Mouse (Mus musculus): ENCODE results near the gene Mecr.
"Not testable (repeated sequence)": the region's sequence is repeated elsewhere in the genome, so short reads cannot be mapped to it uniquely, and the experiment has no call there.

The Mecr gene

GRCm38 (mm10) chr4:131843290-131843743, at the start of gene Mecr:
Gene Mecr (plus strand): TSS chr4:131843470.
- peak; percentile 84 to 91 for DNase-seq (ENCODE audit: low spot score in 2 of 2)

- no peak for DNase-seq (ENCODE audit: low spot score in 2 of 2)
These were observed 46.8 kb upstream of the Mecr start for GRCm38 (mm10) chr4:131796312-131797080.

- no peak for DNase-seq (ENCODE audit: low spot score in 2 of 2)
These were observed 45.8 kb upstream of the Mecr start for GRCm38 (mm10) chr4:131797483-131797882.

GRCm38 (mm10) chr4:131797920-131798319, 45.4 kb upstream of the Mecr start:
- DNase-seq (ENCODE audit: low spot score in 2 of 2), result no peak

GRCm38 (mm10) chr4:131798968-131799367, 44.3 kb upstream of the Mecr start:
- no peak for DNase-seq (ENCODE audit: low spot score in 2 of 2)

- no peak for DNase-seq (ENCODE audit: low spot score in 2 of 2)
These were observed 39.4 kb upstream of the Mecr start for GRCm38 (mm10) chr4:131803846-131804245.

GRCm38 (mm10) chr4:131804732-131805131, 38.5 kb upstream of the Mecr start:
- not testable (repeated sequence) for DNase-seq (ENCODE audit: low spot score in 2 of 2)

- DNase-seq (ENCODE audit: low spot score in 2 of 2), result no peak
These were observed 38.0 kb upstream of the Mecr start for GRCm38 (mm10) chr4:131805255-131805654.

GRCm38 (mm10) chr4:131812458-131812857, 30.8 kb upstream of the Mecr start:
- no peak for DNase-seq (ENCODE audit: low spot score in 2 of 2)

GRCm38 (mm10) chr4:131813798-131814197, 29.5 kb upstream of the Mecr start:
- no peak for DNase-seq (ENCODE audit: low spot score in 2 of 2)

- no peak for DNase-seq (ENCODE audit: low spot score in 2 of 2)
These were observed 28.4 kb upstream of the Mecr start for GRCm38 (mm10) chr4:131814869-131815268.

GRCm38 (mm10) chr4:131815774-131816173, 27.5 kb upstream of the Mecr start:
- no peak for DNase-seq (ENCODE audit: low spot score in 2 of 2)

GRCm38 (mm10) chr4:131818926-131819325, 24.3 kb upstream of the Mecr start:
- DNase-seq (ENCODE audit: low spot score in 2 of 2), result no peak

GRCm38 (mm10) chr4:131821161-131821731, 22.0 kb upstream of the Mecr start:
- no peak for DNase-seq (ENCODE audit: low spot score in 2 of 2)

- DNase-seq (ENCODE audit: low spot score in 2 of 2), result no peak
These were observed 20.7 kb upstream of the Mecr start for GRCm38 (mm10) chr4:131822583-131822982.

- no peak for DNase-seq (ENCODE audit: low spot score in 2 of 2)
These were observed 18.3 kb upstream of the Mecr start for GRCm38 (mm10) chr4:131824939-131825338.

GRCm38 (mm10) chr4:131825830-131826229, 17.4 kb upstream of the Mecr start:
- DNase-seq (ENCODE audit: low spot score in 2 of 2), result peak; percentile 16 to 68

- no peak for DNase-seq (ENCODE audit: low spot score in 2 of 2)
These were observed 16.4 kb upstream of the Mecr start for GRCm38 (mm10) chr4:131826905-131827304.

GRCm38 (mm10) chr4:131829123-131829522, 14.1 kb upstream of the Mecr start:
- no peak for DNase-seq (ENCODE audit: low spot score in 2 of 2)

GRCm38 (mm10) chr4:131831546-131832045, 11.7 kb upstream of the Mecr start:
- DNase-seq (ENCODE audit: low spot score in 2 of 2), result no peak

GRCm38 (mm10) chr4:131832759-131833407, 10.4 kb upstream of the Mecr start:
- DNase-seq (ENCODE audit: low spot score in 2 of 2), result no peak

GRCm38 (mm10) chr4:131833971-131834609, 9.2 kb upstream of the Mecr start:
- no peak for DNase-seq (ENCODE audit: low spot score in 2 of 2)
